Mouse (Mus musculus) forebrain, embryonic 12.5 days (tissue): Measurements from ENCODE around the gene Il17rc. TPM values are rescaled to one million over a fixed set of nuclear protein-coding genes. Genes with fewer than 3 reads are reported as not detected.

Experiments
- ATAC-seq: fragments of 200-750 bp; cut with Nextera tagmentation; 2 replicates; pipeline ENCODE4 v1.8.0; 2017; ENCODE audit warnings: moderate TSS enrichment; ENCODE audit not compliant: low FRiP score
- H3K27ac ChIP-seq: fragments of 300-500 bp; sonication (generic); 2 replicates; pipeline ENCODE4 v1.5.1; 2016; ENCODE audit warnings: mild to moderate bottlenecking
- H3K27me3 ChIP-seq: fragments of 300-500 bp; sonication (generic); 2 replicates; pipeline ENCODE4 v1.6.1; 2016; ENCODE audit warnings: mild to moderate bottlenecking
- H3K36me3 ChIP-seq: fragments of 300-500 bp; sonication (generic); replicated peaks from 2 replicates; pipeline ENCODE4 v1.6.1; 2016; ENCODE audit warnings: mild to moderate bottlenecking
- H3K4me1 ChIP-seq: fragments of 300-500 bp; sonication (generic); 2 replicates; pipeline ENCODE4 v1.6.1; 2016
- H3K4me2 ChIP-seq: fragments of 300-500 bp; sonication (generic); 2 replicates; pipeline ENCODE4 v1.6.1; 2016; ENCODE audit warnings: mild to moderate bottlenecking, moderate library complexity
- H3K4me3 ChIP-seq: fragments of 300-500 bp; sonication (generic); replicated peaks from 2 replicates; pipeline ENCODE4 v1.5.1; 2016; ENCODE audit warnings: mild to moderate bottlenecking
- H3K9ac ChIP-seq: fragments of 300-500 bp; sonication (generic); 2 replicates; pipeline ENCODE4 v1.6.1; 2016; ENCODE audit warnings: mild to moderate bottlenecking
- H3K9me3 ChIP-seq: fragments of 300-500 bp; sonication (generic); 2 replicates; pipeline ENCODE4 v1.6.1; 2016
- WGBS: fragments of 180-500 bp; shearing (Covaris S2); methylation state at CpG from one replicate; pipeline ENCODE4 v1.1.7; 2016; 5-methylcytosine and 5-hydroxymethylcytosine counted together
- polyA plus RNA-seq: library from polyadenylated mRNA; unstranded; fragments of >200 nt; fragmentation: Nextera tagmentation; extraction: Ambion mirVana; gene quantifications from 2 replicates; pipeline ENCODE4 v1.2.1, GENCODE M21; 2016

Il17rc gene
- polyA plus RNA-seq, 1 experiment from 2014 or later: 2.2 TPM

DNA sequence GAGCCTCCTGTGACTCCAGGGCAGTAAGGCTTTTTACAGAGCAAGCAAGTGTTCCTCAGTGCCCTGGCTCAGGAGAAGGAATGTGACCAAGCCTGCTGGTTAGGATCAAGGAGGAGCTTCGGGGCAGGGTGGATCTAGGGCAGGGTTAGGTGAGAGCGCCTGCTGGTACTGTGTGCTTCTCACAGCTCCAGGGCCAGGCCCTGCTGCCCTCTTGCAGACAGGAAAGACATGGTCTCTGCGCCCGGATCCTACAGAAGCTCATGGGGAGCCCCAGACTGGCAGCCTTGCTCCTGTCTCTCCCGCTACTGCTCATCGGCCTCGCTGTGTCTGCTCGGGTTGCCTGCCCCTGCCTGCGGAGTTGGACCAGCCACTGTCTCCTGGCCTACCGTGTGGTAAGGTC lies 12.6 kb upstream of the Il17rc start:
- ATAC-seq: no peak
- WGBS: 77% methylated on average over 10 of the region's 10 CpGs
- no peaks in the 10 kb centered on the region for H3K9me3 ChIP-seq
- no peaks in the 10 kb centered on the region for H3K36me3 ChIP-seq
- H3K4me3 ChIP-seq: no peak overlapping the region
- no peak overlapping the region for H3K27ac ChIP-seq
- H3K27me3 ChIP-seq: peaks cover 13% of the 10 kb centered on the region; the same call in 1 of the 2 replicates
- no peak overlapping the region for H3K4me2 ChIP-seq
- H3K4me1 ChIP-seq: no peaks in the 10 kb centered on the region
- H3K9ac ChIP-seq: no peak overlapping the region

GRCm38 (mm10) chr6:113464040-113464439 lies 7.2 kb upstream of the Il17rc start:
- WGBS: 75% methylated on average over 7 of the region's 7 CpGs

DNA sequence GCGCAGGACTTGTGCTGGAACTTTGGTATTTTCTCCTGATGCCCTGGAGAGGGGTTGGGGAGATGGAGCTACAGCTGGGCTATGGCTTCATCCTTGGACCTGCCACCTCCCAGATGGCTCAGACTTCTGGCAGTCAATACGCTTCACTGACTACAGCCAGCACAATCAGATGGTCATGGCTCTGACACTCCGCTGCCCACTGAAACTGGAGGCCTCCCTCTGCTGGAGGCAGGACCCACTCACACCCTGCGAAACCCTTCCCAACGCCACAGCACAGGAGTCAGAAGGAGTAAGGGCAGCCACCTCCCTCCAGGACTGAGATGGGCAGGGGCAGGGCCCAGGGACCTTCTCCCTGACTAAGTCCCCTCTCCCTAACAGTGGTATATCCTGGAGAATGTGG lies 5.6 kb upstream of the Il17rc start:
- no peak for ATAC-seq
- Histone ChIP-seq H3K9ac (no peak overlapping the region), H3K27me3 (peaks cover 40% of the 10 kb centered on the region), H3K4me3 (no peak overlapping the region), H3K9me3 (no peaks in the 10 kb centered on the region), H3K4me2 (no peak overlapping the region), H3K27ac (no peak overlapping the region), H3K4me1 (peaks cover 7% of the 10 kb centered on the region), H3K36me3 (no peaks in the 10 kb centered on the region)
- 58% methylated on average over 5 of the region's 5 CpGs for WGBS

More at GRCm38 (mm10) chr6:113464040-113464439, 7.2 kb upstream of the Il17rc start:
- Histone ChIP-seq H3K4me1 (no peaks in the 10 kb centered on the region; the same call in 1 of the 2 replicates), H3K4me3 (no peak overlapping the region), H3K9me3 (no peaks in the 10 kb centered on the region), H3K27ac (no peak overlapping the region), H3K36me3 (no peaks in the 10 kb centered on the region), H3K4me2 (no peak overlapping the region), H3K27me3 (peaks cover 24% of the 10 kb centered on the region), H3K9ac (no peak overlapping the region)
- no peak for ATAC-seq

DNA sequence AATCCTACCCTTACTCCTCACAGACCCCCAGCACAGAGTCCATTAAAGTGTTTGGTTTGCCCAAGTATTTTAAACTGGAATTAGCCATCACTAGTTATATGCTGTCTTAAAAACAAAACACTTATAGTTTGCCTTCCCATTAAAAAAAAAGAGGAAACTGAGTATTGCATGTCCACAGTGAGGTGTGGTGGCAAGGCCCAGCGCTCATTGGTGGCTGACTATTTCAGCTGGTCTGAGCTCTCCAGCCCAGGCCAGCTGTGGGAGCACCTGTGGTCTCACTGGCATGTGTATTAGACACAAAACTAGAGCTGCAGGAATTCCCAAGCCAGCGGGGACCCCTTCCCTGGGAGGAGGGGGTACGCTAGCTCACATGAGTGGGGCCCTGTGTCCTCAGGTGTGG lies 2.7 kb upstream of the Il17rc start:
- H3K4me1 ChIP-seq: peaks cover 11% of the 10 kb centered on the region
- H3K9me3 ChIP-seq: no peaks in the 10 kb centered on the region
- WGBS: 62% methylated on average over 3 of the region's 3 CpGs
- no peak overlapping the region for H3K27ac ChIP-seq
- H3K9ac ChIP-seq: no peak overlapping the region
- peak overlapping the region; percentile 59; the same call in 1 of the 2 replicates for H3K4me2 ChIP-seq
- no peak overlapping the region for H3K4me3 ChIP-seq
- peaks cover 55% of the 10 kb centered on the region for H3K27me3 ChIP-seq
- no peak for ATAC-seq
- H3K36me3 ChIP-seq: no peaks in the 10 kb centered on the region

- WGBS: 8% methylated on average over 9 of the region's 9 CpGs
- H3K9ac ChIP-seq: peak overlapping the region; percentile 33
- H3K4me2 ChIP-seq: peak overlapping the region; percentile 59
- peaks cover 11% of the 10 kb centered on the region for H3K4me1 ChIP-seq
- no peaks in the 10 kb centered on the region for H3K36me3 ChIP-seq
- peaks cover 55% of the 10 kb centered on the region for H3K27me3 ChIP-seq
- peak; percentile 62 for ATAC-seq
- no peak overlapping the region for H3K27ac ChIP-seq
- peak overlapping the region; percentile 35 for H3K4me3 ChIP-seq
- no peaks in the 10 kb centered on the region for H3K9me3 ChIP-seq
These were observed 2.2 kb upstream of the Il17rc start for GRCm38 (mm10) chr6:113469021-113469420.

- Histone ChIP-seq H3K27me3 (peaks cover 55% of the 10 kb centered on the region), H3K9ac (peak overlapping the region; percentile 33), H3K27ac (no peak overlapping the region), H3K36me3 (no peaks in the 10 kb centered on the region), H3K4me2 (peak overlapping the region; percentile 59), H3K9me3 (no peaks in the 10 kb centered on the region), H3K4me1 (peaks cover 11% of the 10 kb centered on the region), H3K4me3 (peak overlapping the region; percentile 35)
- ATAC-seq: peak; percentile 79
- WGBS: 1% methylated on average over 30 of the region's 31 CpGs
These were observed 1.8 kb upstream of the Il17rc start for GRCm38 (mm10) chr6:113469432-113469831.

- WGBS: 68% methylated on average over 10 of the region's 10 CpGs
- H3K27ac ChIP-seq: no peak overlapping the region
- peaks cover 54% of the 10 kb centered on the region for H3K27me3 ChIP-seq
- no peak overlapping the region for H3K4me2 ChIP-seq
- H3K4me3 ChIP-seq: no peak overlapping the region
- H3K9me3 ChIP-seq: no peaks in the 10 kb centered on the region
- H3K9ac ChIP-seq: no peak overlapping the region; the same call in 1 of the 2 replicates
- no peak for ATAC-seq
- peaks cover 11% of the 10 kb centered on the region for H3K4me1 ChIP-seq
- no peaks in the 10 kb centered on the region for H3K36me3 ChIP-seq
These were observed 834 bp downstream of the Il17rc start for GRCm38 (mm10) chr6:113472061-113472460.

DNA sequence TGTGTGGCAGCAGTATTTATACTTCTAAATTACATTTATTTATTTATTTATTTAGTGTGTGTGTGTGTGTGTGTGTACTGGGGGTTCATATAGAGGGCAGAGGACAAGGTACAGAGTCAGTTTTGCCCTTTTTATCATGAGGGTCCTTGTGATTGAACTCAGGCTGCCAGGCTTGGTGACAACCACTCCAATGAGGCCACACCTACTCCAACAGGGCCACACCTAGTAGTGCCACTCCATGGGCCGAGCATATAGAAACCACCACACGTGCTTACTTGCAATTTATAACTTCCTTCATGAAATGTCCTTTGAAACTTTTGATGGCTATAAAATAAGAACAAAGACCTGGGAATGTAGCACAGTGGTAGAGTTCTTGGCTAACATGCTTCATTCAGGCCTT lies 2.0 kb downstream of the Il17rc start:
- H3K36me3 ChIP-seq: no peaks in the 10 kb centered on the region
- no peak for ATAC-seq
- H3K4me3 ChIP-seq: no peak overlapping the region
- no peak overlapping the region for H3K9ac ChIP-seq
- no peak overlapping the region for H3K4me2 ChIP-seq
- no peak overlapping the region for H3K27ac ChIP-seq
- peaks cover 11% of the 10 kb centered on the region for H3K4me1 ChIP-seq
- peaks cover 57% of the 10 kb centered on the region for H3K27me3 ChIP-seq
- 84% methylated on average over 2 of the region's 2 CpGs for WGBS
- no peaks in the 10 kb centered on the region for H3K9me3 ChIP-seq

DNA sequence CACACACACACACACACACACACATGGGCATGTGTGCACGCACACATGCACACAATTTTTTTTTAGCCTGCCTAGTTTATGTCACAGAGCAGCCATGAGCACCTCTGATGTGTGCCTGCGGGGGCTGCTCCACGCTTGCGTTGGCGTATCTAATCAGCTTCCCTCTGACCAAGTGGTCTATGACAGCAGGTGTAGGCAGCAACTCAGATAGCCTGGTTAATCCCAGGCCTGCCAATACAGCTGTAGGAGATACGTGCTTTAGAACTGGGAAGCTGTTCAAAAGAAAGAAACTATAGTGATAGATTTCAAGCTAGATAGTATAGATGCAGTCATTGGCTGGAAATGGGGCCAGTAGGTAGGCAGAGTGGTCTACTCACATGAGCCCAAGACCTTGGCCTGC lies 2.5 kb downstream of the Il17rc start:
- Histone ChIP-seq H3K36me3 (no peaks in the 10 kb centered on the region), H3K27ac (no peak overlapping the region), H3K27me3 (peaks cover 57% of the 10 kb centered on the region), H3K4me1 (peaks cover 11% of the 10 kb centered on the region), H3K4me2 (no peak overlapping the region), H3K9ac (no peak overlapping the region), H3K9me3 (no peaks in the 10 kb centered on the region), H3K4me3 (no peak overlapping the region)
- 87% methylated on average over 6 of the region's 6 CpGs for WGBS
- no peak for ATAC-seq

- WGBS: 70% methylated on average over 7 of the region's 7 CpGs
- Histone ChIP-seq H3K27me3 (peaks cover 42% of the 10 kb centered on the region), H3K27ac (no peak overlapping the region), H3K36me3 (no peaks in the 10 kb centered on the region), H3K4me2 (no peak overlapping the region), H3K9ac (no peak overlapping the region), H3K9me3 (no peaks in the 10 kb centered on the region), H3K4me1 (peaks cover 12% of the 10 kb centered on the region), H3K4me3 (no peak overlapping the region)
- ATAC-seq: no peak
These were observed 6.1 kb downstream of the Il17rc start for GRCm38 (mm10) chr6:113477353-113477752.

DNA sequence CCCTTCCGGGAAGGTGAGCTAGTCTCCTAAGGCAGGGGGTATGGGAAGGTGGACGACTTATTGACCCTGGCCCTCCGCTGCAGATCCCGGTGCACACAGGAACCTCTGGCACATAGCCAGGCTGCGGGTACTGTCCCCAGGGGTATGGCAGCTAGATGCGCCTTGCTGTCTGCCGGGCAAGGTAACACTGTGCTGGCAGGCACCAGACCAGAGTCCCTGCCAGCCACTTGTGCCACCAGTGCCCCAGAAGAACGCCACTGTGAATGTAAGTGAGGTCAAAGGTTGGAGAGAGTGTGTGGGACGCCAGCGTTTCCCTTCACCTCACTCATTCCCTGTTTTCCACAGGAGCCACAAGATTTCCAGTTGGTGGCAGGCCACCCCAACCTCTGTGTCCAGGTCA lies 7.7 kb downstream of the Il17rc start:
- no peak overlapping the region for H3K9ac ChIP-seq
- no peak for ATAC-seq
- peaks cover 44% of the 10 kb centered on the region for H3K27me3 ChIP-seq
- H3K4me2 ChIP-seq: no peak overlapping the region
- WGBS: 89% methylated on average over 10 of the region's 10 CpGs
- H3K27ac ChIP-seq: no peak overlapping the region
- H3K36me3 ChIP-seq: no peaks in the 10 kb centered on the region
- no peak overlapping the region for H3K4me3 ChIP-seq
- H3K9me3 ChIP-seq: no peaks in the 10 kb centered on the region
- peaks cover 18% of the 10 kb centered on the region for H3K4me1 ChIP-seq

- no peak overlapping the region for H3K27ac ChIP-seq
- WGBS: 66% methylated on average over 18 of the region's 18 CpGs
These were observed 9.5 kb downstream of the Il17rc start for GRCm38 (mm10) chr6:113480555-113481373.

More at GRCm38 (mm10) chr6:113480555-113481373, 9.5 kb downstream of the Il17rc start:
- Histone ChIP-seq H3K4me3 (no peak overlapping the region), H3K27me3 (peaks cover 44% of the 10 kb centered on the region), H3K4me2 (no peak overlapping the region), H3K36me3 (no peaks in the 10 kb centered on the region), H3K4me1 (peaks cover 29% of the 10 kb centered on the region), H3K9me3 (no peaks in the 10 kb centered on the region), H3K9ac (no peak overlapping the region)
- no peak for ATAC-seq
